Mouse (Mus musculus) lung, postnatal 0 days (tissue): ENCODE results near the gene Ppp1r3e. TPM values are rescaled to one million over a fixed set of nuclear protein-coding genes. Genes with fewer than 3 reads are reported as not detected.

Experiments
- ATAC-seq: fragments of 200-750 bp; cut with Nextera tagmentation; 2 replicates; pipeline ENCODE4 v1.8.0; 2017; ENCODE audit warnings: moderate library complexity
- DNase-seq: peaks from one replicate; pipeline ENCODE4 v3.0.0-alpha.2; 2016; ENCODE audit warnings: low spot score
- H3K27ac ChIP-seq: fragments of 300-500 bp; sonication (generic); 2 replicates; pipeline ENCODE4 v1.5.1; 2014; ENCODE audit warnings: antibody characterized with exemption, mild to moderate bottlenecking, low read length, mixed read lengths
- H3K27me3 ChIP-seq: fragments of 300-500 bp; sonication (generic); replicated peaks from 2 replicates; pipeline ENCODE4 v1.6.1; 2014; ENCODE audit warnings: low read length, mixed read lengths; ENCODE audit not compliant: insufficient read depth
- H3K36me3 ChIP-seq: fragments of 300-500 bp; sonication (generic); 2 replicates; pipeline ENCODE4 v1.6.1; 2014; ENCODE audit warnings: low read length, mixed read lengths; ENCODE audit not compliant: insufficient read depth
- H3K4me1 ChIP-seq: fragments of 300-500 bp; sonication (generic); 2 replicates; pipeline ENCODE4 v1.6.1; 2014; ENCODE audit warnings: antibody characterized with exemption, low read depth, low read length, mixed read lengths; ENCODE audit not compliant: insufficient read depth
- H3K4me2 ChIP-seq: fragments of 300-500 bp; sonication (generic); replicated peaks from 2 replicates; pipeline ENCODE4 v1.6.1; 2014; ENCODE audit warnings: low read depth, mild to moderate bottlenecking, low read length, moderate library complexity, mixed read lengths
- H3K4me3 ChIP-seq: fragments of 300-500 bp; sonication (generic); 2 replicates; pipeline ENCODE4 v1.5.1; 2014; ENCODE audit warnings: low read depth, low read length
- H3K9ac ChIP-seq: fragments of 300-500 bp; sonication (generic); replicated peaks from 2 replicates; pipeline ENCODE4 v1.6.1; 2014; ENCODE audit warnings: low read depth, mild to moderate bottlenecking
- H3K9me3 ChIP-seq: fragments of 300-500 bp; sonication (generic); 2 replicates; pipeline ENCODE4 v1.6.1; 2016; ENCODE audit warnings: low read length, mixed read lengths
- CTCF ChIP-seq: IDR thresholded peaks from 2 replicates; pipeline ENCODE4 v1.5.1; 2016; ENCODE audit warnings: antibody characterized with exemption, mild to moderate bottlenecking
- EP300 ChIP-seq: IDR thresholded peaks from 2 replicates; pipeline ENCODE4 v1.6.1; 2016; ENCODE audit warnings: antibody characterized with exemption, mild to moderate bottlenecking, control low read depth
- WGBS: fragments of 180-500 bp; shearing (Covaris S2); extraction: QIAGEN DNeasy Blood & Tissue Kit; methylation state at CpG from one replicate; pipeline ENCODE4 v1.1.7; 2014; 5-methylcytosine and 5-hydroxymethylcytosine counted together
- polyA plus RNA-seq: library from polyadenylated mRNA; unstranded; fragments of >200 nt; fragmentation: Nextera tagmentation; extraction: Ambion mirVana; gene quantifications from 2 replicates; pipeline ENCODE4 v1.2.1, GENCODE M21; 2015

Gene Ppp1r3e
- polyA plus RNA-seq, 1 experiment from 2014 or later = 2.5 TPM

DNA sequence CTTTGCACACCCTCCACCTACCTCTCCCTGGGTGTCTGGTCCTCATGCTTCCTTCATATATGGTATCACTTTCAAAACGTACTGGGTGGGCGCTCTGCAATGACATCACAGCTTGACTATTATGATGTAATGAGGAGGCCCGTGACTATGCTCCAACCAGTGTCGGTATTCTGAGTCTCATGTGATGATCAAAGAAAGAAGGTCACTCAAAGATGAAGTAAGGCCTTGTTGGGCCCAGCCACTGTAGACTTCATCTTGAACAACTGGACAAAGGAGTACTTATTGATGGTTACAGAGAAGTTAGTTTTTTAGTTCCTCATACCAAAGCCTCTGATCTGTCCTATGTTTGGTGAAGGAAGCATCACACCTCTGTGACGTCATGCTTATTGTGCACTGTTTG, 6.5 kb downstream of the Ppp1r3e start, which contains the start of gene Homez:
Gene Homez, minus strand, starts transcription at position 101 of the 400 bp plus-strand sequence.
- H3K4me1 ChIP-seq = peaks cover 3% of the 10 kb centered on the region; the same call in 1 of the 2 replicates
- H3K9ac ChIP-seq = no peak within 1 kb of the TSS
- no peak for DNase-seq
- ATAC-seq = no peak
- no peak within 1 kb of the TSS for H3K4me3 ChIP-seq
- no peaks in the 10 kb centered on the region for H3K36me3 ChIP-seq
- H3K27ac ChIP-seq = no peak within 1 kb of the TSS
- TF ChIP-seq EP300 = no peak
- TF ChIP-seq CTCF = no peak
- WGBS = 85% methylated on average over 5 of the region's 5 CpGs
- H3K27me3 ChIP-seq = no peaks in the 10 kb centered on the region
- H3K4me2 ChIP-seq = no peak within 1 kb of the TSS
- no peaks in the 10 kb centered on the region for H3K9me3 ChIP-seq

DNA sequence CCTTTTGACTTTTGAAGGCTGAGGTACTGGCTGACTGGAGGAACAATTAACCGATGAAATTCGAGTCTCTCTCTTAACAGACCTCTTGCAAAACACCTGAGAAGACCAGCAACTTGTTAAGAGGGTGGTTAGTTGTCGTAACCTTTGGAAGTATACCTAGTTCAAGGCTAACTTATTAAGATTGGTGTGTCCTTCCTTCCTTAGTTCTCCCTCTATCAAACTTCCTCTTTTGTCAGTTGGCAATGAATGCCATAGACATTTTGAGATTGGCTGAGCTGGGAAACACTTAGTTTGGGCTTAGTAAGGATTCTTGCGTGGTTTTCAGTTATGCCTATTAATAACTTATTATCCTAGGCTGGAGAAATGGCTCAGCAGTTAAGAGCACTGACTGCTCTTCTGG, 9.3 kb downstream of the Ppp1r3e start:
- H3K27me3 ChIP-seq = no peaks in the 10 kb centered on the region
- DNase-seq (no peak), ATAC-seq (no peak)
- H3K4me1 ChIP-seq = peaks cover 3% of the 10 kb centered on the region; the same call in 1 of the 2 replicates
- no peaks in the 10 kb centered on the region for H3K36me3 ChIP-seq
- H3K9me3 ChIP-seq = no peaks in the 10 kb centered on the region
- H3K9ac ChIP-seq = no peak overlapping the region
- no peak overlapping the region for H3K27ac ChIP-seq
- no peak for TF ChIP-seq EP300
- TF ChIP-seq CTCF = no peak
- no peak overlapping the region for H3K4me2 ChIP-seq
- WGBS = 69% methylated on average over 4 of the region's 4 CpGs
- H3K4me3 ChIP-seq = no peak overlapping the region

DNA sequence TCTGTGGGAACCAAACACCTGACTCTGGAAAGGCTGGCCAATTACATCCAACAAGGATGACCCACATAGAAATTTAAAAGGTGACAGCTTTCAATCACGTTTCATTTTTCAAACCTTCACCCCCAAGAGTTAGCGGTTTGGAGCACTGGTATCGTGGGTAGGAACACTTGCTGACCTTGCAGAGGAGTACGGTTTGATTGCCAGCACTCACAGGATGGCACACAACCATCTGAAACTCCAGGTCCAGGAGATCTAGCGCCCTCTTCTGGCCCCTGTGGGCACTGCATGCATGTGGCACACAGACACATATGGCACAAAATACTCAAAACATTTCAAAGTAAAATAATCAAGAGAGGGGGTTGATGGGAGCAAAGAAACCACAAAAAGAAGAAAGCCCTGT, 10.4 kb downstream of the Ppp1r3e start:
- ATAC-seq = no peak

DNA sequence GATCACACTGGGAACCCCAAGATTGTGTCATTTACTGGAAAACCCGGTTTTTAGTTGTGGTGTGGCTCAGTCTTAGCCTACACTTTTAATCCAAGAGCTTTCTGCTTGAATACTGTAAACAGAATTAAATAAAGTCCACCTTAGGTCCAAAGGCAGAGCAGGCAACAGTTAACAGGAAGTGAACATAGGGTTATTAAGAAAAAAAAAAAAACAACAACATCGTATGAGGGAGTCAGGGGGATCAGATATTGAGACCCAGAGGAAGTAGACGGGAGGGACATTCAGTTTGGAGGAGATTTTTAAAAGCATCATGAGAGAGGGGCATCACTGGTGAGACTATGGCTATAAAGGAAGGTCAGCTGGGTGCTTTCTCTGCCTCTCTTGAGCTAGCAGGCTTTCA, 11.1 kb downstream of the Ppp1r3e start:
- 51% methylated on average over 3 of the region's 3 CpGs for WGBS
- no peak overlapping the region for H3K27ac ChIP-seq
- no peaks in the 10 kb centered on the region for H3K27me3 ChIP-seq
- no peak overlapping the region for H3K4me2 ChIP-seq
- no peak overlapping the region for H3K4me3 ChIP-seq
- H3K36me3 ChIP-seq = no peaks in the 10 kb centered on the region
- DNase-seq = no peak
- H3K9me3 ChIP-seq = no peaks in the 10 kb centered on the region
- no peak overlapping the region for H3K9ac ChIP-seq
- ATAC-seq = no peak
- H3K4me1 ChIP-seq = peaks cover 3% of the 10 kb centered on the region; the same call in 1 of the 2 replicates
- no peak for TF ChIP-seq EP300
- no peak for TF ChIP-seq CTCF

More for the DNA sequence above, 10.4 kb downstream of the Ppp1r3e start:
- Histone ChIP-seq H3K4me1 (peaks cover 3% of the 10 kb centered on the region; the same call in 1 of the 2 replicates), H3K4me3 (no peak overlapping the region), H3K27me3 (no peaks in the 10 kb centered on the region), H3K9me3 (no peaks in the 10 kb centered on the region), H3K27ac (no peak overlapping the region), H3K36me3 (no peaks in the 10 kb centered on the region), H3K4me2 (no peak overlapping the region), H3K9ac (no peak overlapping the region)
- peak; percentile 57 for TF ChIP-seq CTCF
- no peak for TF ChIP-seq EP300
- 56% methylated on average over 5 of the region's 5 CpGs for WGBS
- no peak for DNase-seq

DNA sequence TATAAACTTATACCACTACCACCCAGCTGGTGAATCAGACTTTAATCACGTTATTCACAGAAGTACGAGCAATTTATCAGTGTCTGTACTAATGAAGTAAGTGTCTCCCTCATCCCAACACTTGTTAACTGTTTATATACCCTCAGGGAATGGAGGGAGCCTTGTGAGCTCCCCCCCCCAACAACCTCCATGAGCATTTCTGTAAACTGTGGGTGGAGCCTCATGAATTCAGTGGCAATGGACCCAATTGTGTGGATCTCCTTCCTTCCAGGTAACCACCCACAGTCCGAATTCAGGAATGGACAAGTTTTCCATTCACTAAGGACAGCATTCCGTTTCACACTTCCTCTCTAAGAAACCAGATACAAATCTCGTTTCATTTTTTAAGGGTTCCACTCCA, 11.7 kb downstream of the Ppp1r3e start:
- ATAC-seq = no peak
- TF ChIP-seq CTCF (no peak), EP300 (no peak)
- H3K27ac ChIP-seq = no peak overlapping the region
- H3K36me3 ChIP-seq = no peaks in the 10 kb centered on the region
- no peak for DNase-seq
- H3K9me3 ChIP-seq = no peaks in the 10 kb centered on the region
- H3K27me3 ChIP-seq = no peaks in the 10 kb centered on the region
- WGBS = 67% methylated on average over 5 of the region's 5 CpGs
- H3K4me1 ChIP-seq = peaks cover 3% of the 10 kb centered on the region; the same call in 1 of the 2 replicates
- H3K4me3 ChIP-seq = no peak overlapping the region
- no peak overlapping the region for H3K9ac ChIP-seq
- no peak overlapping the region for H3K4me2 ChIP-seq

DNA sequence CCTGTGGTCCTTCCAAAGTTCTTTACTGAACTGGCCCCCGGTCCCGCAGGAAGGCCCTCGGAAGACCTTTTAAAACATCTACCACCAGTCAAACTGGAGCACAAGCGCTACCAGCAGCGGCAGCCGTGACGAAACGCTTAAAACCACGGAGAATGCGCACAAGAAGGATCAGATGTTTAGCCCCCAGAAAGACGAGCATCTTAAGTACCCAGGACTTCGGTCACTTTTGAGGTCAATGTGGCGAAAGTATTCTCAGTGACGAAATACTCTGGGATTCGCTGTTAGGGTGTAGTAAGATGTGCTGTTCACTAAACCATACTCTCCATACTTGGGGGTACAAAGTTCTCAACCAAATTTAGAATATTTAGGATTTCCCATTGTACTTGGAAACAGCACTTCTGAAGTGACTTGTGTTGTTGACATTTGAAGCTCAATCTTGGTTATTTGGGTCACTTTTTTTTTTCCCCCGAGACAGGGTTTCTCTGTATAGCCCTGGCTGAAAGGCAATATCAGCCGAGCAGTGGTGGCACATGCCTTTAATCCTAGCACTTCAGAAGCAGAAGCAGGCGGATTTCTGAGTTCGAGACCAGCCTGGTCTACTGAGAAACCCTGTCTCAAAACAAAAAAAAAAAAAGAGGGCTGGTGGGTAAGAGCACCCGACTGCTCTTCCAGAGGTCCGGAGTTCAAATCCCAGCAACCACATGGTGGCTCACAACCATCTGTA, 12.9 kb downstream of the Ppp1r3e start:
- Histone ChIP-seq H3K4me1 (peaks cover 3% of the 10 kb centered on the region; the same call in 1 of the 2 replicates), H3K4me3 (peak overlapping the region; percentile 76), H3K9me3 (no peaks in the 10 kb centered on the region), H3K36me3 (no peaks in the 10 kb centered on the region), H3K27ac (peak overlapping the region; percentile 82), H3K27me3 (no peaks in the 10 kb centered on the region), H3K4me2 (peak overlapping the region; percentile 88), H3K9ac (peak overlapping the region; percentile 66; the same call in 1 of the 2 replicates)
- TF ChIP-seq EP300 (no peak), CTCF (no peak)
- WGBS = 14% methylated on average over 21 of the region's 21 CpGs
- ATAC-seq = peak; percentile 7; the same call in 1 of the 2 replicates
- DNase-seq = peak; percentile 49
